Mouse (Mus musculus) ES-Bruce4 (cell line): ENCODE measurements at regions not wholly inside any gene's neighbourhood (a gene's known extent, or its start where the extent isn't known, plus 50 kb on each side); places are given as distances from the start of the nearest gene placed in this dataset.

ENCODE experiments used
- CTCF ChIP-seq: IDR thresholded peaks from one replicate; pipeline ENCODE4 v1.8.1; 2011; ENCODE audit warnings: low read depth, low read length
- EP300 ChIP-seq: IDR thresholded peaks from 2 replicates; pipeline ENCODE4 v1.6.1; 2011; ENCODE audit warnings: low read depth, low read length; ENCODE audit not compliant: insufficient read depth
- POLR2A ChIP-seq: IDR thresholded peaks from one replicate; pipeline ENCODE4 v1.8.1; 2011; ENCODE audit warnings: low read length; ENCODE audit not compliant: insufficient read depth

- TF ChIP-seq POLR2A, result no peak
- no peak for TF ChIP-seq EP300
- no peak for TF ChIP-seq CTCF
These were observed 130.7 kb upstream of the Gprin3 start for GRCm38 (mm10) chr6:59556668-59557310.
